Comparison of ENCODE assay signal across 30 mouse cellular contexts in genomic region chr19:3650448-3650847, GRCm38 (mm10). TPM values are rescaled to one million over a fixed set of nuclear protein-coding genes. Genes with fewer than 3 reads are reported as not detected.
DNase-seq lines count a peak whose midpoint lies in the region; ATAC-seq and TF ChIP-seq lines count a peak whose summit lies in the region.
"Had no signal": no experiment of that assay in that cellular context is flagged by ENCODE, and none has a peak within 500 bp of the region (broad histone marks: within the 10 kb centered on the region; RNA-seq: fewer than 3 reads in every experiment).

No protein-coding gene starts in this region.

- H3K36me3 ChIP-seq in kidney, embryonic 14.5 days (ENCODE audit: control insufficient read depth, insufficient read depth, low read length) = peaks cover 57% of the 10 kb centered on the region
- H3K36me3 ChIP-seq in kidney, embryonic 15.5 days = peaks cover 65% of the 10 kb centered on the region
- peaks cover 31% of the 10 kb centered on the region for H3K36me3 ChIP-seq in liver, postnatal 0 days (replicated peaks; ENCODE audit: insufficient read depth, low read length)
- H3K36me3 ChIP-seq: G1E had no signal

- H3K4me3 ChIP-seq in kidney, embryonic 14.5 days (ENCODE audit: low read length) = no peak overlapping the region
- H3K4me3 ChIP-seq in kidney, embryonic 15.5 days (replicated peaks) = no peak overlapping the region
- no peak overlapping the region for H3K4me3 ChIP-seq in liver, postnatal 0 days (ENCODE audit: low read depth, low read length)
- H3K4me3 ChIP-seq: embryonic facial prominence, embryonic 10.5 days; embryonic facial prominence, embryonic 13.5 days; erythroblast, embryonic 14.5 days; forebrain, embryonic 12.5 days; forebrain, embryonic 15.5 days; heart, embryonic 12.5 days; heart, embryonic 15.5 days; hindbrain, embryonic 10.5 days; hindbrain, embryonic 13.5 days had no signal

- H3K27ac ChIP-seq in kidney, embryonic 14.5 days (ENCODE audit: low read depth, low read length) = no peak overlapping the region
- no peak overlapping the region for H3K27ac ChIP-seq in kidney, embryonic 15.5 days
- peak overlapping the region; percentile 34; the same call in 1 of the 2 replicates for H3K27ac ChIP-seq in liver, postnatal 0 days (ENCODE audit: low read depth)
- H3K27ac ChIP-seq: embryonic facial prominence, embryonic 10.5 days; embryonic facial prominence, embryonic 13.5 days; forebrain, embryonic 12.5 days; forebrain, embryonic 15.5 days; heart, embryonic 15.5 days; hindbrain, embryonic 10.5 days; hindbrain, embryonic 13.5 days had no signal

- no peaks in the 10 kb centered on the region for H3K27me3 ChIP-seq in kidney, embryonic 14.5 days (ENCODE audit: control insufficient read depth, insufficient read depth, low read length)
- H3K27me3 ChIP-seq in kidney, embryonic 15.5 days = no peaks in the 10 kb centered on the region
- no peaks in the 10 kb centered on the region for H3K27me3 ChIP-seq in liver, postnatal 0 days (ENCODE audit: insufficient read depth, low read length)
- H3K27me3 ChIP-seq: CH12.LX; embryonic facial prominence, embryonic 13.5 days; forebrain, embryonic 12.5 days; forebrain, embryonic 15.5 days; heart, embryonic 12.5 days; heart, embryonic 15.5 days; hindbrain, embryonic 13.5 days; Patski had no signal

- no peak for TF ChIP-seq CTCF in liver, postnatal 0 days (IDR thresholded peaks at IDR 0.05; ENCODE audit: low read depth)

- no peak overlapping the region for H3K9ac ChIP-seq in kidney, embryonic 14.5 days (ENCODE audit: low read depth, low read length)
- no peak overlapping the region for H3K9ac ChIP-seq in kidney, embryonic 15.5 days
- H3K9ac ChIP-seq in liver, postnatal 0 days (replicated peaks) = no peak overlapping the region
- H3K9ac ChIP-seq: embryonic facial prominence, embryonic 13.5 days; forebrain, embryonic 12.5 days; forebrain, embryonic 15.5 days; heart, embryonic 12.5 days; heart, embryonic 15.5 days; hindbrain, embryonic 13.5 days had no signal

- DNase-seq in kidney, adult 18-20 months = peak; percentile 28
- DNase-seq in kidney, adult 9 months = peak; percentile 72
- DNase-seq in liver, postnatal 0 days = no peak
- no peak for DNase-seq in liver
- peak; percentile 35 for DNase-seq in adipocyte (ENCODE audit: low spot score)
- DNase-seq in embryo, embryonic 11 days = no peak
- DNase-seq: adrenal gland, adult 2 months; adrenal gland, postnatal 14 days; cerebellum, adult 11 months; cerebellum, adult 2 months; cerebellum, adult 9-11 months; cerebellum, postnatal 25 days; gastrocnemius, postnatal 25 days; heart, adult 18-20 months; heart, postnatal 10 days; heart, postnatal 36 days had no signal

- H3K9me3 ChIP-seq in kidney, embryonic 14.5 days (ENCODE audit: control insufficient read depth, low read length) = peaks cover 7% of the 10 kb centered on the region; the same call in 1 of the 2 replicates
- peaks cover 4% of the 10 kb centered on the region; the same call in 1 of the 2 replicates for H3K9me3 ChIP-seq in kidney, embryonic 15.5 days (replicated peaks)
- H3K9me3 ChIP-seq in liver, postnatal 0 days (ENCODE audit: low read length) = no peaks in the 10 kb centered on the region; the same call in 1 of the 2 replicates
- H3K9me3 ChIP-seq: forebrain, embryonic 15.5 days; G1E; heart, embryonic 15.5 days; hindbrain, embryonic 13.5 days had no signal

- H3K4me1 ChIP-seq in kidney, embryonic 14.5 days (ENCODE audit: control insufficient read depth, insufficient read depth, low read length) = 0 out of 2 replicates have a peak, but pooled peaks cover 7% of the 10 kb centered on the region
- H3K4me1 ChIP-seq in kidney, embryonic 15.5 days = peaks cover 31% of the 10 kb centered on the region
- H3K4me1 ChIP-seq in liver, postnatal 0 days (ENCODE audit: insufficient read depth) = 0 out of 2 replicates have a peak, but pooled peaks cover 8% of the 10 kb centered on the region
- H3K4me1 ChIP-seq: forebrain, embryonic 12.5 days; forebrain, embryonic 15.5 days; hindbrain, embryonic 13.5 days had no signal

- ATAC-seq in kidney, embryonic 14.5 days (ENCODE audit: low FRiP score, low TSS enrichment) = no peak
- ATAC-seq in kidney, embryonic 15.5 days (replicated peaks; ENCODE audit: low FRiP score) = no peak
- ATAC-seq in liver, postnatal 0 days = peak; percentile 51; the same call in 1 of the 2 replicates
- ATAC-seq: forebrain, embryonic 15.5 days; Patski had no signal

- WGBS in kidney, embryonic 14.5 days = 88% methylated on average over 3 of the region's 3 CpGs
- WGBS in kidney, embryonic 15.5 days = 87% methylated on average over 3 of the region's 3 CpGs
- 76% methylated on average over 3 of the region's 3 CpGs for WGBS in liver, postnatal 0 days (ENCODE audit: insufficient replicate concordance)

- no peak for TF ChIP-seq EP300 in liver, postnatal 0 days (IDR thresholded peaks at IDR 0.05; ENCODE audit: low read depth)

- H3K4me2 ChIP-seq in kidney, embryonic 14.5 days (replicated peaks; ENCODE audit: low read depth, low read length) = no peak overlapping the region
- H3K4me2 ChIP-seq in kidney, embryonic 15.5 days = no peak overlapping the region
- H3K4me2 ChIP-seq in liver, postnatal 0 days (ENCODE audit: low read depth, low read length) = no peak overlapping the region
- H3K4me2 ChIP-seq: embryonic facial prominence, embryonic 13.5 days; forebrain, embryonic 12.5 days; forebrain, embryonic 15.5 days; heart, embryonic 12.5 days; heart, embryonic 15.5 days; hindbrain, embryonic 13.5 days had no signal

RNA-seq across cellular contexts. Expression of gene Lrp5, which starts 35.9 kb away (rescaled TPM):
- polyA plus RNA-seq in kidney, embryonic 14.5 days (2014; fragmentation: Nextera tagmentation; extraction: Ambion mirVana) = 7.7 and 10.1 TPM in 2 replicates
- 5.8 and 6.9 TPM in 2 replicates for polyA plus RNA-seq in kidney, embryonic 15.5 days (2015; fragmentation: Nextera tagmentation; extraction: Ambion mirVana)
- polyA plus RNA-seq in liver, postnatal 0 days (2015; fragmentation: Nextera tagmentation; extraction: Ambion mirVana) = 2.7 and 3.6 TPM in 2 replicates

RNA-seq across cellular contexts. Expression of gene 1810055G02Rik, which starts 57.6 kb away (rescaled TPM):
- 33.7 and 38.6 TPM in 2 replicates for polyA plus RNA-seq in kidney, embryonic 14.5 days (2014; fragmentation: Nextera tagmentation; extraction: Ambion mirVana)
- polyA plus RNA-seq in kidney, embryonic 15.5 days (2015; fragmentation: Nextera tagmentation; extraction: Ambion mirVana) = 39.7 and 43.9 TPM in 2 replicates
- 48.2 and 52.7 TPM in 2 replicates for polyA plus RNA-seq in liver, postnatal 0 days (2015; fragmentation: Nextera tagmentation; extraction: Ambion mirVana)

Comparison
In these comparisons a context has a peak if more than half of its experiments do, and no peak if none do; other contexts are left out.
1. DNase-seq: peak in kidney, adult 18-20 months (single experiment), kidney, adult 9 months (single experiment) and adipocyte (single experiment); none in liver, postnatal 0 days (single experiment), liver (single experiment) and embryo, embryonic 11 days (single experiment).